Mouse (Mus musculus): Measurements from ENCODE around the gene Zcchc14. TPM values are rescaled to one million over a fixed set of nuclear protein-coding genes. Genes with fewer than 3 reads are reported as not detected.

The Zcchc14 gene
- polyA plus RNA-seq (2012; rRNA removed) (37.9 and 47.7 TPM in 2 replicates), polyA plus RNA-seq (2014; fragmentation: Nextera tagmentation; extraction: Ambion mirVana) (22.4 and 24.1 TPM in 2 replicates)

DNA sequence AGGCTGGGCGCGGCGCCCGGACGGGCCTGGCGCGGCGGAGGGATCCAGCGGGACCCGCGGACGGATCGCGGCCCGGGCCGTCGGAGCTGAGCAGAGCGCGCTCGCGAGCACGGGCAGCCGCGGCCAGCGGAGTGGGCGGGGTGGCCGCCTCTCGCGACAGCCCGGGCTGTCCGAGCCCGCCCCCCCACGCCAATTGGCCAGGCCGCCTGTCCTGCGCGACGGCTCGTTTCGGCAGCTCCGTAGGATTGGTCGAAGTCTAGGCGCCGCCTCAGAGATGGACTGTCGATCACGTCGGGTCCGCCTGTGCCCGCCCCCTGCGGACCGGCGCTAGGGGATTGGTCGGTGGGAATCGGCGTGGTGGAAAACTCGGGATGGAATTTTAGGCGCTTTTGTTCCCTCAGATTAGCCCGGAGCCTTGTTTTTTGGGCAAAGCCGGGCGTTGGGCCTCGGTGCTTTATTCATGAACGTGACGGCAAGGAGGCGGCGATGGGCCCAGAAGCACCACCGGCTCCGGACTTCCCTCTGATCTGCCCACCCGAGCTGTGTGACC is at the start of gene Zcchc14:
Gene Zcchc14, minus strand, starts transcription at position 128 of the 550 bp plus-strand sequence.
- peak within 1 kb of the TSS; percentile 77 for H3K4me3 ChIP-seq (replicated peaks; ENCODE audit: low read length)
- H3K4me1 ChIP-seq (ENCODE audit: control insufficient read depth, insufficient read depth, low read length): peaks cover 30% of the 10 kb centered on the region
- H3K27ac ChIP-seq (replicated peaks; ENCODE audit: low read depth, low read length): peak within 1 kb of the TSS; percentile 92
- peak within 1 kb of the TSS; percentile 99 for H3K4me2 ChIP-seq (replicated peaks; ENCODE audit: low read depth, low read length, severe bottlenecking)
- no peaks in the 10 kb centered on the region for H3K9me3 ChIP-seq (ENCODE audit: control insufficient read depth, low read length)
- ATAC-seq (ENCODE audit: low FRiP score, low read depth) (peak; percentile 98), DNase-seq (ENCODE audit: low spot score) (peak; percentile 99)
- H3K36me3 ChIP-seq (ENCODE audit: control insufficient read depth, insufficient read depth, low read length): peaks cover 3% of the 10 kb centered on the region; the same call in 1 of the 2 replicates
- 0% methylated on average over 26 of the region's 67 CpGs for WGBS
- H3K27me3 ChIP-seq (ENCODE audit: control insufficient read depth, insufficient read depth, low read length): no peaks in the 10 kb centered on the region
- peak; percentile 66; the same call in 1 of the 2 replicates for TF ChIP-seq POLR2A (IDR thresholded peaks at IDR 0.05; ENCODE audit: borderline replicate concordance, extremely low read depth, insufficient read depth, insufficient read length)
- peak within 1 kb of the TSS; percentile 87 for H3K9ac ChIP-seq (ENCODE audit: low read depth, low read length, severe bottlenecking)

DNA sequence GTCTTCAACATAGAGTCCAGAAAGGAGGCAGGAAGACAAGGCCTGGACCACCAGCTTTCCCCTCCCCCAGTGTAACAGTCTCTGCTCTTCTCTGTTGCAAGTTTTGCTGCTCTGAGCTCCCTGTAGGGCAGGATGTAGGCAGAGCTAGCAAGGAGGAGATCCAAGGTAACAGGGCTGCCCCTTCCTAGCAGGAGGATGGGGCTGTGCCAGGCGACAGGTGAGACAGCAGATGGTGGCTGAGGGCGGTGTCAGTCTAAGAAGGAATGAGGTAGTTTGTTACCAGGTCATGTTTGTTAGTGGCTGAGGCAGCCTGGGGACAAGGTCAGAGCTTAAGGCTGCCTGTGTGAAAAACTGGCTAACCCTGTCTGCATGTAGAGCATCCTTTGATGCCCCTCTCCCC is 47.2 kb upstream of the Zcchc14 start:
- ATAC-seq (ENCODE audit: low FRiP score, low read depth) (no peak), DNase-seq (ENCODE audit: low spot score) (no peak)
- H3K36me3 ChIP-seq (ENCODE audit: control insufficient read depth, insufficient read depth, low read length): no peaks in the 10 kb centered on the region
- H3K9ac ChIP-seq (ENCODE audit: low read depth, low read length, severe bottlenecking): no peak overlapping the region
- H3K9me3 ChIP-seq (ENCODE audit: control insufficient read depth, low read length): no peaks in the 10 kb centered on the region
- no peak overlapping the region for H3K27ac ChIP-seq (replicated peaks; ENCODE audit: low read depth, low read length)
- no peak overlapping the region for H3K4me3 ChIP-seq (replicated peaks; ENCODE audit: low read length)
- 85% methylated on average over 2 of the region's 2 CpGs for WGBS
- no peaks in the 10 kb centered on the region; the same call in 1 of the 2 replicates for H3K4me1 ChIP-seq (ENCODE audit: control insufficient read depth, insufficient read depth, low read length)
- H3K4me2 ChIP-seq (replicated peaks; ENCODE audit: low read depth, low read length, severe bottlenecking): no peak overlapping the region
- no peaks in the 10 kb centered on the region for H3K27me3 ChIP-seq (ENCODE audit: control insufficient read depth, insufficient read depth, low read length)
- TF ChIP-seq POLR2A (IDR thresholded peaks at IDR 0.05; ENCODE audit: borderline replicate concordance, extremely low read depth, insufficient read depth, insufficient read length): no peak

DNA sequence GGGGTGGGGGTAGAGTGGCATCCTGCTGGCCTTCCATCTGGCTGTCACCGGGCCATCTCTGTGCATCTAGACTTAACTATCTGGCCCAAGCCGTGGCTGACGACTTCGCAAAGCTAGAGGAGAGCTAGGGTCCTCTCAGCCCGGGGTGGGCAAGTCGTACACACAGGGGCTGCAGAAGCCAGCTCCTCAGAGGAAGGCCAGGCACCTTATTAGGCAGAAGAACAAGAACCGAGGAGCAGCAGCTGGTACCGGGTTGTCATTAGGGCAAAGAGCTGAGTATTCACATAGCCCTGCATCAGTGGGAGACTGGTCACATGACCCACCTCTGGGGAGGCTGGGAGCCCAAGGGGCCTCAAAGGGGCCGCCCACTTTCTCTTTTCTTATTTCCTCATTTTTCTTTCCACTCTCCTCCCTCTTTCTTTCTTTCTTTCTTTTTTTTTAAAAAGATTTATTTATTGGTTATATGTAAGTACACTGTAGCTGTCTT is 46.0 kb upstream of the Zcchc14 start:
- H3K36me3 ChIP-seq (ENCODE audit: control insufficient read depth, insufficient read depth, low read length): no peaks in the 10 kb centered on the region
- ATAC-seq (ENCODE audit: low FRiP score, low read depth) (no peak), DNase-seq (ENCODE audit: low spot score) (no peak)
- 6% methylated on average over 9 of the region's 9 CpGs for WGBS
- no peaks in the 10 kb centered on the region for H3K9me3 ChIP-seq (ENCODE audit: control insufficient read depth, low read length)
- H3K27ac ChIP-seq (replicated peaks; ENCODE audit: low read depth, low read length): no peak overlapping the region
- H3K4me3 ChIP-seq (replicated peaks; ENCODE audit: low read length): no peak overlapping the region; the same call in 1 of the 2 replicates
- no peak for TF ChIP-seq POLR2A (IDR thresholded peaks at IDR 0.05; ENCODE audit: borderline replicate concordance, extremely low read depth, insufficient read depth, insufficient read length)
- no peaks in the 10 kb centered on the region; the same call in 1 of the 2 replicates for H3K4me1 ChIP-seq (ENCODE audit: control insufficient read depth, insufficient read depth, low read length)
- H3K9ac ChIP-seq (ENCODE audit: low read depth, low read length, severe bottlenecking): no peak overlapping the region
- H3K4me2 ChIP-seq (replicated peaks; ENCODE audit: low read depth, low read length, severe bottlenecking): peak overlapping the region; percentile 37
- no peaks in the 10 kb centered on the region for H3K27me3 ChIP-seq (ENCODE audit: control insufficient read depth, insufficient read depth, low read length)

DNA sequence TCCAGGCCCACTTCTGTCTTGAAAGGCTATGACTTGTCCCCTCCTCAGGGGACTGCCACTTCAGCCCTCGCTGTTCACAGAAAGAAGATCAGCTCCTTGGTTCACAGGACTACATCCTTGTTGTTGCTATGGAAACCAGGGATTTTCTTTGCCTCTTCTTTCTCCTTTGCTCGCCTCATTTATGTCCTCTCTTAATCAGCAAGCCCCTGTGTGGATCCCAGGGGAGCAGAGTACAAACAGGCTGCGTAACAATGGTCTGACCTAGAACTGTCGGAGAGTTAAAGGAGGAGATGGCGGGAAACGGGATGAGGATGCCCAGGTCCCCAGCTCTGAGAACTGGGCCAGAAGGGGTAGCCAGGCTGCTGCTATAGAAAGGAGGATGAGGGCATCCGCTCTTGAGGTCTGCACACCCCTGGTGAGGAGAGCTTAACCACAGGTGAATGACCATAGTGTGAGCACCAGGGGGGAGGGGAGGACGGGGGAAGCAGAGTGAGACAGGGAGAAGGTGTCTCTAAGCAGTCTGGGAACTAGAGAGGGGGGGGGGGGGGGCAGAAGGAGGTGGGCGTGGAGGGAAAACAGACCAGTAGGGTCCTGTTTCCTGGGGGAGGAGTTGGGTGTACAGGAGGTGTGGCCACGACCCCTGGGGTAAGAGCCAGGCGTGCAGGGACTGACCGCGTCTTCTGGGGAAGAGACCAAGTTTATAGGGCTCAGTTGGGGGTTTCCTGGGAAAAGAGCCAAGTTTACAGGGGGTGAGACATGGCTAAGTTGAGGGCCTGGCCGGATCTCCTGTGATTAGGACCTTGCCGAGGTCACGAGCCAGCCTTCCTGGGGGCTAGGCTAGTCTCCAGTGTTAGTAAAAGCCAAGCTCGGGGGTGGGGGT is 45.3 kb upstream of the Zcchc14 start:
- Histone ChIP-seq H3K27me3 (ENCODE audit: control insufficient read depth, insufficient read depth, low read length) (no peaks in the 10 kb centered on the region), H3K4me2 (replicated peaks; ENCODE audit: low read depth, low read length, severe bottlenecking) (peak overlapping the region; percentile 37), H3K9ac (ENCODE audit: low read depth, low read length, severe bottlenecking) (no peak overlapping the region), H3K9me3 (ENCODE audit: control insufficient read depth, low read length) (no peaks in the 10 kb centered on the region), H3K36me3 (ENCODE audit: control insufficient read depth, insufficient read depth, low read length) (no peaks in the 10 kb centered on the region), H3K4me1 (ENCODE audit: control insufficient read depth, insufficient read depth, low read length) (no peaks in the 10 kb centered on the region; the same call in 1 of the 2 replicates), H3K27ac (replicated peaks; ENCODE audit: low read depth, low read length) (no peak overlapping the region), H3K4me3 (replicated peaks; ENCODE audit: low read length) (peak overlapping the region; percentile 4; the same call in 1 of the 2 replicates)
- TF ChIP-seq POLR2A (IDR thresholded peaks at IDR 0.05; ENCODE audit: borderline replicate concordance, extremely low read depth, insufficient read depth, insufficient read length): no peak
- 4% methylated on average over 15 of the region's 17 CpGs for WGBS
- ATAC-seq (ENCODE audit: low FRiP score, low read depth) (peak; percentile 46; the same call in 1 of the 2 replicates), DNase-seq (ENCODE audit: low spot score) (no peak)

DNA sequence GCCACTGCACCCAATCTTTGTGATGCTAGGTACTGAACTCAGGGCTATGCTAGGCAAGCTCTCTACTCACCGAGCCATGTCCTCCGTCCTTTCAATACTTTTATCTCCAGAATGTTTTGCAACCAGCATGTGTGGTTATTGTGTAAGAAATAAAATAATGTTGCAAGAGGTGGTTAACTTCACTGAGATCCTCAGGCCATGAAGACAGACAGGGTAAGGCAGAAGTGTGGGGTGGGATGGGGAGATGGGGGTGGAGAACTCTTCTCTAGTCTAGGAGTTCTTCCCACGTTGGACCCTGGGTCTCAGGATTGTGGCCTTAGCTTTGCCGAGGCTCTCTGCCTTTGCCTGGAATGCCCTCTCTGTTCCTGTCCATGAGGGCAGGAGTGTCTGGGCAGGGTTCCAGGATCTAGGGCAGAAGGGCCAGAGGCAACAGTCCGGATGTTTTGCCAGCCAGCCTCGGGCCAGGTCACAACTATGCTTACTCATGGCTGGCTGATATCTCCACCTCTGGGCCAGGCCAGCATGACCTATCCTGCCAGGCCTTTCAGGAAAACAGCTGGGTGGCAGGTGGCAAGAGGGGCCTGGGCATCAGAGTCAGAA is 43.0 kb upstream of the Zcchc14 start:
- Histone ChIP-seq H3K27me3 (ENCODE audit: control insufficient read depth, insufficient read depth, low read length) (no peaks in the 10 kb centered on the region), H3K36me3 (ENCODE audit: control insufficient read depth, insufficient read depth, low read length) (no peaks in the 10 kb centered on the region), H3K9me3 (ENCODE audit: control insufficient read depth, low read length) (no peaks in the 10 kb centered on the region), H3K4me3 (replicated peaks; ENCODE audit: low read length) (no peak overlapping the region), H3K9ac (ENCODE audit: low read depth, low read length, severe bottlenecking) (no peak overlapping the region), H3K27ac (replicated peaks; ENCODE audit: low read depth, low read length) (no peak overlapping the region), H3K4me2 (replicated peaks; ENCODE audit: low read depth, low read length, severe bottlenecking) (no peak overlapping the region), H3K4me1 (ENCODE audit: control insufficient read depth, insufficient read depth, low read length) (no peaks in the 10 kb centered on the region; the same call in 1 of the 2 replicates)
- 74% methylated on average over 6 of the region's 6 CpGs for WGBS
- no peak for TF ChIP-seq POLR2A (IDR thresholded peaks at IDR 0.05; ENCODE audit: borderline replicate concordance, extremely low read depth, insufficient read depth, insufficient read length)
- DNase-seq (ENCODE audit: low spot score): no peak
- no peak for ATAC-seq (ENCODE audit: low FRiP score, low read depth)

Measured in limb, embryonic 14.5 days (tissue).